Mouse (Mus musculus) c-Kit-positive CD71-positive TER-119-negative erythroid progenitor cells, embryonic 14.5 days (primary cell): ENCODE measurements around the gene F2.

Experiments used
- DNase-seq: peaks from one replicate; pipeline ENCODE4 v3.0.0-alpha.2; 2013; ENCODE audit warnings: low read depth

The F2 gene

DNA sequence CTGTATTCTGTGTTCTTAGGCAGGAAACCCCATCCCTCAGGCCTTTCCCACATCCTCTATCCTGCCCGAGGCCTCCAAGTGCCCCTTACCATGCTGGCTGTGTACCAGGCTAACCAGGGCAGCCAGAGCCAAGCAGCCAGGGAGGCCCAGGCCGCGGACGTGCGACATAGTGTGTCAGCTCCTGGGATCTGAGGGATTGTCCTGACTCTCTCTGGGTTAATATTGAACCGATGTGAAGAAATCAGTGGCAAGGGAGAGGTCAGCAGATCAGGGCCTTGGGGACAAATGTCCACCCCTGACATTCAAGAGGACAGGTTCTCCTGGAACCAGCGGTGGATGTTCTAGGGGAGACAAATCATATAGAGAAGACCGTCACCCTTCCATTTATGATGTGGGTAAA is at the start of gene F2:
Gene F2 (minus strand): TSS at position 186 of the 400 bp plus-strand sequence.
- no peak for DNase-seq

DNA sequence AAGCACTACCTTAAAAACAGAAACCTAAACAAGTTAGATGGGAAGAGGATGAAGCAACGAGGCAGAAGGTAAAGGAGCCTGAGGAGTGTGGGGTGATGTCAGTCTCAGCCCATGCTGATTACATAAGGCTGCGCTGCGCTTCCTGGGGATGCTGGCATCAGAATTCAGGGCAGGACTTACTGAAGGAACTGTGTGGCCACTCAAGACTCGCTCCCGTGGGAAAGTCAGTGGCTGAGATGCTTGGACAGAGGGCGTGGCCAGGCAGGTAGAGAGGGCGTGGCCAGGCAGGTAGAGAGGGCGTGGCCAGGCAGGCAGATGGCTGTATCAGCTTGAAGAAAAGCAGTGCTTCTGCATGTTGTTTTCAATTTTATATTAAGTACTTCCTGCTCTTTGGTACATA is 47.7 kb upstream of the F2 start:
- DNase-seq, result no peak

DNA sequence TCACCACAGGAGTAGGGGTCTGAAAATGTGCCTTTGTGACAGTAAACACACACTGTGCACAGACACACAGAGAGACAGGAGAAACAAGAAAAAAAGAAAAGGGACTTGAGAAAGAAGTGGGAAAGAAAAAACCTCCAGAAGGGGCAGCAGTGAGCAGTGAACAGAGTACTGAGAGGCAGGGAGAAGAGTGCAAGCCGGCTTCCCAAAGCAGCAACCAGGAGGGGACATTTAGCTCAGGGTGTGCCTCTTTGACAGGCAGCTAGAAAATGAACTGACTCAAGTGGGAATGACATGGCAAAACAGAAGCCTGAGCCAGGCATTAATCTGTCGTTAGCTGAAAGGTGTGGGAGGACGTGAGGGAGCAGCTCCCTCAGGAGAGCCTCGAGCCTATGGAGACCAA is 46.6 kb upstream of the F2 start:
- DNase-seq, result peak; percentile 64

- no peak for DNase-seq
Observed at GRCm38 (mm10) chr2:91676961-91677360, 40.7 kb upstream of the F2 start.

- DNase-seq, result no peak
Observed at GRCm38 (mm10) chr2:91676420-91676819, 40.2 kb upstream of the F2 start.

- DNase-seq, result no peak
Observed at GRCm38 (mm10) chr2:91674895-91675294, 38.7 kb upstream of the F2 start.

GRCm38 (mm10) chr2:91673587-91673986 is 37.4 kb upstream of the F2 start:
- no peak for DNase-seq

- no peak for DNase-seq
Observed at GRCm38 (mm10) chr2:91670038-91670437, 33.8 kb upstream of the F2 start.

GRCm38 (mm10) chr2:91669326-91669725 is 33.1 kb upstream of the F2 start:
- DNase-seq, result no peak

DNA sequence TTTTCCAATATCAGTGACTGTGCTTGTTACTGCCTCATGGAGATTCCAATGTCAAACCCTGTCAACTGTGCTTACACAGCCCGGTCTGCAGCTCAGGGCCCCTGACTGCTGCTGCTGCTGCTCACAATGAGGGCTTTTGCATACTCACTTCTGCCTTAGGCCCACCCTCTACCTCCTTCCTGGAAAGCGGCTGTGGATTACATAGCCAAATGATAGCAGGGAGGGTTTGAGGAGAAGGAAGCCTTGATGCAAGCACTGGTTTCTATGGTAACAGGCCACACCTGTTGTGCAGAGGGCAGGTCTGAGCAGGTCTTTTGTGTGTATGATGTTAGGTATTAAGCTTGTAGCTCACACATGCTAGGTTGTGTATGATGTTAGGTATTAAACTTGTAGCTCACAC is 31.5 kb upstream of the F2 start:
- no peak for DNase-seq

GRCm38 (mm10) chr2:91666386-91666910 is 30.2 kb upstream of the F2 start:
- DNase-seq, result no peak

- no peak for DNase-seq
Observed at GRCm38 (mm10) chr2:91664780-91665179, 28.6 kb upstream of the F2 start.

DNA sequence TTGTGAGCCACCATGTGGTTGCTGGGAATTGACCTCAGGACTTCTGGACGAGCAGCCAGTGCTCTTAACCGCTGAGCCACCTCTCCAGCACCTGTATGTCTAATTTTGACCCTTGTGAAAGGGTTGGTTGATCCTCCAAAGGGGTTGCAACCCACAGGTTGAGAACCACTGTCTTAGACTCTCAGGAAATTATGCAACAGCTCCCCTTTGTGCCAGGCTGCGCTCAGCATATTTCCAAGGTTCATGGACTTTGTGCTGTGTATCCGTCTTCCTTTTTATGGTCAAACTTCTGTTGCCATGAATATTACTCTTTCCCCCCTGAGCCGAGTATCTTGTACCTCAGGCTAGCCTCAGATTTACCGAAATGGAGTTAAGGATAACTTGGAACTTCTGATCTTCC is 24.8 kb upstream of the F2 start:
- no peak for DNase-seq

GRCm38 (mm10) chr2:91659657-91660056 is 23.4 kb upstream of the F2 start:
- no peak for DNase-seq

- DNase-seq, result no peak
Observed at GRCm38 (mm10) chr2:91656774-91657173, 20.6 kb upstream of the F2 start.

- DNase-seq, result no peak
Observed at GRCm38 (mm10) chr2:91655827-91656226, 19.6 kb upstream of the F2 start.

- no peak for DNase-seq
Observed at GRCm38 (mm10) chr2:91655388-91655787, 19.2 kb upstream of the F2 start.

DNA sequence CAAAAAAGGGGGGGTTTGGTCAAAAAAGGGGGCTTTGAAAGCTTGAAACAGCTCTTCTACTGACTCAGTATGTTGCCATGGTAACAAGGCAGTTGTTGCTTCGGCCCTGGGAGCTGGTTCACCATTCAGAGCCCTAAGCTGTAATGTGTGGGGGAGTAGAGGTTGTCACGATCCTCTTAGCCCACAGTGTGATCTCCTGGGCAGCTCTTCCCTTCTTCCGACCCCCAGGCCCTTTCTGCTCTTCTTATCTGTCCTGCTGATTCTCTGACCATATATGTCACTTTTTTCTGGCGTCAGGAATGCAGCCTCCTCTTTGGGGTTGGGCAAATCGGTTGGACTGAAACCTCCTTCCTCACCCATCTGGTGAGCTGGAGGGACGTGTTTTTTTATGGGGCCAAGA is 16.6 kb upstream of the F2 start:
- no peak for DNase-seq

DNA sequence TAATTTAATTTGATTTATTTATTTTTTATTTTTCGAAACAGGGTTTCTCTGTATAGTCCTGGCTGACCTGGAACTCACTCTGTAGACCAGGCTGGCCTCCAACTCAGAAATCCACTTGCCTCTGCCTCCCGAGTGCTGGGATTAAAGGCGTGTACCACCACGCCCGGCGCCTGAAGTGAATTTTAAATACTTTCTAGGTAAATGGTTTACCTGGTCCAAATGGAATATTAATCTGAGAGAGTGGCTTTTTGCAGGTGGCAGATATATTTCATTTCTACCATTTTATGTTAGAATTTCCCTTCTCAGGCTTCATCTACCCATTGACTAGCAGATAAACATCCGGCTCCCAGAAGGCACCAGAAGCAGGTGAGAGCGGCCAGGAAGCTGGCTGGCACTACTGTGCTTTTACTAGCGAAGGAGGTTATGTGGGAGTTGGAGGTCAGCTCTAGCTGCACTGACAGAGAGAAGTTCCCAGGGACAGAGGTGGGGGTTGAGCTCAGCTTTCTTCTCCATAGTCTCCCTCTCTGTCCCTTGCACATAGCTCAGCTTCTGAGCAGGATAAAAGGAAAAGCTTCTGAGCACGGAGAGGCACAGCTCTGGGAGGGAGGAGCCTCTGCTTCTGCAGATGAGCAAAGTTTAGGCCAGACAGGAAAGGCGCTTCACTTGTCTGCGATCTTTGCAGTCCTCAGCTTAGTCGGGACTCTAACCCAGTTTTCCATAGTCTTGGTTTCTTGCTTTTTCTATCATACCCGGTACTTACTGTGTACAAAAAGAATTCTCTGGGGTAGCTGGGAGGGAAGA is 15.4 kb upstream of the F2 start:
- no peak for DNase-seq

- DNase-seq, result no peak
Observed at GRCm38 (mm10) chr2:91650360-91650995, 14.3 kb upstream of the F2 start.

GRCm38 (mm10) chr2:91649553-91650359 is 13.5 kb upstream of the F2 start, which contains the start of the genes Zfp408 and Arhgap1:
TSS of gene Zfp408 (minus strand) at chr2:91649791.
TSS of gene Arhgap1 (plus strand) at chr2:91649860.
- DNase-seq, result peak; percentile 99

- DNase-seq, result no peak
Observed at GRCm38 (mm10) chr2:91649152-91649551, 12.9 kb upstream of the F2 start.

GRCm38 (mm10) chr2:91646733-91647132 is 10.5 kb upstream of the F2 start:
- no peak for DNase-seq
